Comparison of ENCODE assay signal across 8 mouse cellular contexts in the genomic region with DNA sequence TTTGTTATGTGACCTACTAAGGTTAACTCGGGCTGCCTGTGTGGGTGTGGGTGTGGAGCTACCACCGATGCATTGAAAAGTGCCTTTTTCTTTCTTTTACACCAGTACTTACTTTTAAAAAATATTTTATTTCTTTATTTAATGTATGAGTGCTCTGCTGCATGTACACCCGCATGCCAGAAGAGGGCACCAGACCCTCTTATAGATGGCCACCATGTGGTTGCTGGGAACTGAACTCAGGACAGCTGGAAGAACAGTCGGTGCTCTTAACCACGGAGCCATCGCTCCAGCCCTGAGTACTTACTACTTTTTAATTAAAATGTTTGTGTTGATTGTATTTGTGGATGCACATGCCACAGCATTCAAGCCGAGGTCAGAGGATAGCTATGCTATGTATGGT. TPM values are rescaled to one million over a fixed set of nuclear protein-coding genes. Genes with fewer than 3 reads are reported as not detected.
DNase-seq lines count a peak whose midpoint lies in the region; ATAC-seq and TF ChIP-seq lines count a peak whose summit lies in the region.

No protein-coding gene starts in this region.

- WGBS in embryonic facial prominence, embryonic 11.5 days: 43% methylated on average over 7 of the region's 7 CpGs
- WGBS in embryonic facial prominence, embryonic 10.5 days: 42% methylated on average over 7 of the region's 7 CpGs
- 23% methylated on average over 7 of the region's 7 CpGs for WGBS in spleen, adult 2 months

- peak; percentile 44; the same call in 1 of the 2 replicates for TF ChIP-seq CTCF in spleen, adult 2 months (IDR thresholded peaks at IDR 0.05; ENCODE audit: extremely low read depth, insufficient read depth, insufficient read length, insufficient replicate concordance)

- H3K27ac ChIP-seq in embryonic facial prominence, embryonic 11.5 days (replicated peaks; ENCODE audit: low read depth, low read length): no peak overlapping the region
- no peak overlapping the region for H3K27ac ChIP-seq in embryonic facial prominence, embryonic 10.5 days (replicated peaks)
- no peak overlapping the region for H3K27ac ChIP-seq in spleen, adult 2 months (ENCODE audit: insufficient read depth, low read length)

- H3K4me3 ChIP-seq in embryonic facial prominence, embryonic 11.5 days (ENCODE audit: low read depth, low read length): no peak overlapping the region
- no peak overlapping the region for H3K4me3 ChIP-seq in embryonic facial prominence, embryonic 10.5 days
- H3K4me3 ChIP-seq in spleen, adult 2 months (ENCODE audit: extremely low read depth, insufficient read depth, insufficient read length): no peak overlapping the region

- no peak overlapping the region for H3K4me2 ChIP-seq in embryonic facial prominence, embryonic 11.5 days (ENCODE audit: low read depth, low read length)

- no peaks in the 10 kb centered on the region for H3K36me3 ChIP-seq in embryonic facial prominence, embryonic 11.5 days (replicated peaks; ENCODE audit: control insufficient read depth, insufficient read depth, low read depth, low read length)
- no peaks in the 10 kb centered on the region for H3K36me3 ChIP-seq in embryonic facial prominence, embryonic 10.5 days (replicated peaks)
- no peaks in the 10 kb centered on the region for H3K36me3 ChIP-seq in spleen, adult 2 months (ENCODE audit: control insufficient read depth, insufficient read depth, low read length)

- no peak for TF ChIP-seq POLR2A in spleen, adult 2 months (IDR thresholded peaks at IDR 0.05; ENCODE audit: low read depth, low read length)

- no peaks in the 10 kb centered on the region for H3K9me3 ChIP-seq in embryonic facial prominence, embryonic 11.5 days (replicated peaks; ENCODE audit: control insufficient read depth, low read length)
- no peaks in the 10 kb centered on the region for H3K9me3 ChIP-seq in embryonic facial prominence, embryonic 10.5 days

- H3K4me1 ChIP-seq in embryonic facial prominence, embryonic 11.5 days (ENCODE audit: control insufficient read depth, insufficient read depth, low read length): no peaks in the 10 kb centered on the region
- no peaks in the 10 kb centered on the region for H3K4me1 ChIP-seq in embryonic facial prominence, embryonic 10.5 days
- no peaks in the 10 kb centered on the region for H3K4me1 ChIP-seq in spleen, adult 2 months (ENCODE audit: control insufficient read depth, insufficient read depth, insufficient read length)

- peak; percentile 55 for DNase-seq in embryonic facial prominence, embryonic 11.5 days (ENCODE audit: low spot score)
- no peak for DNase-seq in embryonic facial prominence, embryonic 10.5 days (ENCODE audit: low spot score)
- peak in 1 of 2 experiments; percentile 22 for DNase-seq in spleen, adult 2 months (ENCODE audit: low read depth in 1 of 2, low spot score in 2 of 2)
- no peak for DNase-seq in spleen, postnatal 4 days (ENCODE audit: low spot score in 2 of 2)
- DNase-seq in embryo, embryonic 10.5 days (ENCODE audit: low spot score): peak; percentile 53
- peak; percentile 41 for DNase-seq in thymus, postnatal 25 days
- no peak for DNase-seq in urinary bladder, adult 2 months (ENCODE audit: low spot score)
- DNase-seq in left cerebral cortex, adult 11 months (ENCODE audit: low spot score): no peak

- ATAC-seq in embryonic facial prominence, embryonic 11.5 days (replicated peaks; ENCODE audit: insufficient number of reproducible peaks, low FRiP score, low TSS enrichment, low read depth): no peak

- H3K27me3 ChIP-seq in embryonic facial prominence, embryonic 11.5 days (ENCODE audit: control insufficient read depth, insufficient read depth, low read length): no peaks in the 10 kb centered on the region; the same call in 1 of the 2 replicates
- peaks cover 16% of the 10 kb centered on the region for H3K27me3 ChIP-seq in embryonic facial prominence, embryonic 10.5 days (replicated peaks; ENCODE audit: low read depth, poor library complexity, severe bottlenecking)
- H3K27me3 ChIP-seq in spleen, adult 2 months (ENCODE audit: control insufficient read depth, insufficient read depth, low read length): no peaks in the 10 kb centered on the region

- no peak overlapping the region for H3K9ac ChIP-seq in embryonic facial prominence, embryonic 11.5 days (replicated peaks; ENCODE audit: low read length)

RNA-seq across cellular contexts. Expression of gene Alox12e, which starts 8.6 kb away (rescaled TPM):
- 0.14 and 0.43 TPM in 2 replicates for polyA plus RNA-seq in embryonic facial prominence, embryonic 11.5 days (2014; fragmentation: Nextera tagmentation; extraction: Ambion mirVana)
- polyA plus RNA-seq in embryonic facial prominence, embryonic 10.5 days (2016; fragmentation: Nextera tagmentation; extraction: Ambion mirVana): not detected in 2 replicates
- 0.12 and 0.13 TPM in 2 replicates for polyA plus RNA-seq in spleen, adult 2 months (2012; rRNA removed)
- polyA plus RNA-seq in urinary bladder, adult 2 months (2012; rRNA removed): 0.14 and 0.21 TPM in 2 replicates

RNA-seq across cellular contexts. Expression of gene Alox15, which starts 38.0 kb away (rescaled TPM):
- 0.34 and 0.84 TPM in 2 replicates for polyA plus RNA-seq in embryonic facial prominence, embryonic 11.5 days (2014; fragmentation: Nextera tagmentation; extraction: Ambion mirVana)
- 0.11 and 0.29 TPM in 2 replicates for polyA plus RNA-seq in embryonic facial prominence, embryonic 10.5 days (2016; fragmentation: Nextera tagmentation; extraction: Ambion mirVana)
- 2.5 and 4.1 TPM in 2 replicates for polyA plus RNA-seq in spleen, adult 2 months (2012; rRNA removed)
- polyA plus RNA-seq in urinary bladder, adult 2 months (2012; rRNA removed): 0.80 and 1.3 TPM in 2 replicates

RNA-seq across cellular contexts. Expression of gene Alox12, which starts 58.7 kb away (rescaled TPM):
- polyA plus RNA-seq in embryonic facial prominence, embryonic 11.5 days (2014; fragmentation: Nextera tagmentation; extraction: Ambion mirVana): 3.2 and 4.1 TPM in 2 replicates
- polyA plus RNA-seq in embryonic facial prominence, embryonic 10.5 days (2016; fragmentation: Nextera tagmentation; extraction: Ambion mirVana): 2.7 and 3.9 TPM in 2 replicates
- 21.1 and 21.4 TPM in 2 replicates for polyA plus RNA-seq in spleen, adult 2 months (2012; rRNA removed)
- polyA plus RNA-seq in urinary bladder, adult 2 months (2012; rRNA removed): 14.7 and 15.3 TPM in 2 replicates

Comparison
In these comparisons a context has a peak if more than half of its experiments do, and no peak if none do; other contexts are left out.
1. DNase-seq: peak in embryonic facial prominence, embryonic 11.5 days (single experiment), embryo, embryonic 10.5 days (single experiment) and thymus, postnatal 25 days (single experiment); none in embryonic facial prominence, embryonic 10.5 days (single experiment), spleen, postnatal 4 days (0 of 2), urinary bladder, adult 2 months (single experiment) and left cerebral cortex, adult 11 months (single experiment).